Mouse (Mus musculus) neural tube, embryonic 14.5 days (tissue): ENCODE measurements around the gene Igfbp1. TPM values are rescaled to one million over a fixed set of nuclear protein-coding genes. Genes with fewer than 3 reads are reported as not detected.

Experiments
- ATAC-seq: fragments of 200-750 bp; cut with Nextera tagmentation; 2 replicates; pipeline ENCODE4 v1.8.0; 2017; ENCODE audit warnings: low read depth, mild to moderate bottlenecking, moderate TSS enrichment, moderate library complexity
- H3K27ac ChIP-seq: fragments of 300-500 bp; sonication (generic); 2 replicates; pipeline ENCODE4 v1.5.1; 2014; ENCODE audit warnings: low read depth, mild to moderate bottlenecking, control low read depth, low read length, moderate library complexity, mixed read lengths
- H3K27me3 ChIP-seq: fragments of 300-500 bp; sonication (generic); 2 replicates; pipeline ENCODE4 v1.6.1; 2014; ENCODE audit warnings: low read length; ENCODE audit not compliant: control insufficient read depth, insufficient read depth
- H3K36me3 ChIP-seq: fragments of 300-500 bp; sonication (generic); 2 replicates; pipeline ENCODE4 v1.6.1; 2014; ENCODE audit warnings: low read length, mixed read lengths; ENCODE audit not compliant: control insufficient read depth, insufficient read depth
- H3K4me1 ChIP-seq: fragments of 300-500 bp; sonication (generic); 2 replicates; pipeline ENCODE4 v1.6.1; 2014; ENCODE audit warnings: low read length; ENCODE audit not compliant: control insufficient read depth, insufficient read depth
- H3K4me2 ChIP-seq: fragments of 300-500 bp; sonication (generic); 2 replicates; pipeline ENCODE4 v1.6.1; 2014; ENCODE audit warnings: mild to moderate bottlenecking, low read depth, low read length, control low read depth
- H3K4me3 ChIP-seq: fragments of 300-500 bp; sonication (generic); 2 replicates; pipeline ENCODE4 v1.5.1; 2014; ENCODE audit warnings: low read depth, low read length, control low read depth, mixed read lengths
- H3K9ac ChIP-seq: fragments of 300-500 bp; sonication (generic); replicated peaks from 2 replicates; pipeline ENCODE4 v1.6.1; 2014; ENCODE audit warnings: low read depth, mild to moderate bottlenecking, control low read depth, low read length, mixed read lengths
- H3K9me3 ChIP-seq: fragments of 300-500 bp; sonication (generic); 2 replicates; pipeline ENCODE4 v1.6.1; 2016; ENCODE audit warnings: low read length; ENCODE audit not compliant: control insufficient read depth
- WGBS: fragments of 180-500 bp; shearing (Covaris S2); extraction: QIAGEN DNeasy Blood & Tissue Kit; methylation state at CpG from one replicate; pipeline ENCODE4 v1.1.7; 2014; 5-methylcytosine and 5-hydroxymethylcytosine counted together
- polyA plus RNA-seq: library from polyadenylated mRNA; unstranded; fragments of >200 nt; fragmentation: Nextera tagmentation; extraction: Ambion mirVana; gene quantifications from 2 replicates; pipeline ENCODE4 v1.2.1, GENCODE M21; 2014

Igfbp1 gene
- polyA plus RNA-seq, 1 experiment from 2014 or later = not detected

- H3K4me1 ChIP-seq = no peaks in the 10 kb centered on the region
- ATAC-seq = no peak
- no peak overlapping the region for H3K27ac ChIP-seq
- no peak overlapping the region for H3K9ac ChIP-seq
- H3K27me3 ChIP-seq = no peaks in the 10 kb centered on the region
- no peak overlapping the region for H3K4me2 ChIP-seq
- H3K36me3 ChIP-seq = no peaks in the 10 kb centered on the region
- H3K9me3 ChIP-seq = no peaks in the 10 kb centered on the region
- WGBS = 89% methylated on average over 2 of the region's 2 CpGs
- no peak overlapping the region for H3K4me3 ChIP-seq
Observed at GRCm38 (mm10) chr11:7250415-7250814, 52.8 kb downstream of the Igfbp1 start.

- over 99% methylated on average over 5 of the region's 5 CpGs for WGBS
- Histone ChIP-seq H3K4me1 (no peaks in the 10 kb centered on the region), H3K27ac (no peak overlapping the region), H3K9ac (no peak overlapping the region), H3K4me2 (no peak overlapping the region), H3K9me3 (no peaks in the 10 kb centered on the region), H3K4me3 (no peak overlapping the region), H3K36me3 (no peaks in the 10 kb centered on the region), H3K27me3 (no peaks in the 10 kb centered on the region)
- no peak for ATAC-seq
Observed at GRCm38 (mm10) chr11:7250870-7251269, 53.3 kb downstream of the Igfbp1 start.

Other genes with a start within 250 kb of the Igfbp1 start
- gene Adcy1, start 134.3 kb upstream of the Igfbp1 start, polyA plus RNA-seq = 18.1 and 24.2 TPM in 2 replicates
- gene Gm11985, start 9.2 kb upstream of the Igfbp1 start, polyA plus RNA-seq = 0.20 TPM in 1 of 2 replicates, not detected in the other
- gene Igfbp3, start 16.1 kb downstream of the Igfbp1 start, polyA plus RNA-seq = 14.2 and 23.3 TPM in 2 replicates